Mouse (Mus musculus) midbrain, embryonic 16.5 days (tissue): ENCODE data around the gene Ceacam16. TPM values are rescaled to one million over a fixed set of nuclear protein-coding genes. Genes with fewer than 3 reads are reported as not detected.

Experiments used
- ATAC-seq: fragments of 200-750 bp; cut with Nextera tagmentation; 2 replicates; pipeline ENCODE4 v1.8.0; 2017; ENCODE audit warnings: moderate TSS enrichment
- H3K27ac ChIP-seq: fragments of 300-500 bp; sonication (generic); 2 replicates; pipeline ENCODE4 v1.5.1; 2014; ENCODE audit warnings: mild to moderate bottlenecking, low read length, mixed read lengths
- H3K27me3 ChIP-seq: fragments of 300-500 bp; sonication (generic); 2 replicates; pipeline ENCODE4 v1.6.1; 2014; ENCODE audit warnings: low read depth, low read length, mixed read lengths; ENCODE audit not compliant: control insufficient read depth, insufficient read depth
- H3K36me3 ChIP-seq: fragments of 300-500 bp; sonication (generic); 2 replicates; pipeline ENCODE4 v1.6.1; 2014; ENCODE audit warnings: mild to moderate bottlenecking, low read length, moderate library complexity, mixed read lengths; ENCODE audit not compliant: control insufficient read depth, insufficient read depth
- H3K4me1 ChIP-seq: fragments of 300-500 bp; sonication (generic); 2 replicates; pipeline ENCODE4 v1.6.1; 2014; ENCODE audit warnings: mild to moderate bottlenecking, low read length, mixed read lengths; ENCODE audit not compliant: control insufficient read depth, insufficient read depth
- H3K4me2 ChIP-seq: fragments of 300-500 bp; sonication (generic); 2 replicates; pipeline ENCODE4 v1.6.1; 2014; ENCODE audit warnings: mild to moderate bottlenecking, low read length, mixed read lengths
- H3K4me3 ChIP-seq: fragments of 300-500 bp; sonication (generic); 2 replicates; pipeline ENCODE4 v1.5.1; 2014; ENCODE audit warnings: low read depth, mild to moderate bottlenecking, low read length, moderate library complexity, mixed read lengths
- H3K9ac ChIP-seq: fragments of 300-500 bp; sonication (generic); 2 replicates; pipeline ENCODE4 v1.6.1; 2014; ENCODE audit warnings: low read depth, low read length, mixed read lengths
- H3K9me3 ChIP-seq: fragments of 300-500 bp; sonication (generic); replicated peaks from 2 replicates; pipeline ENCODE4 v1.6.1; 2014; ENCODE audit warnings: mild to moderate bottlenecking, low read length, mixed read lengths; ENCODE audit not compliant: control insufficient read depth, poor library complexity, severe bottlenecking
- WGBS: fragments of 180-500 bp; shearing (Covaris S2); extraction: QIAGEN DNeasy Blood & Tissue Kit; methylation state at CpG from one replicate; pipeline ENCODE4 v1.1.7; 2014; 5-methylcytosine and 5-hydroxymethylcytosine counted together
- polyA plus RNA-seq: library from polyadenylated mRNA; unstranded; fragments of >200 nt; fragmentation: Nextera tagmentation; extraction: Ambion mirVana; gene quantifications from 2 replicates; pipeline ENCODE4 v1.2.1, GENCODE M21; 2015

The Ceacam16 gene
- polyA plus RNA-seq = 1.6 and 1.8 TPM in 2 replicates

DNA sequence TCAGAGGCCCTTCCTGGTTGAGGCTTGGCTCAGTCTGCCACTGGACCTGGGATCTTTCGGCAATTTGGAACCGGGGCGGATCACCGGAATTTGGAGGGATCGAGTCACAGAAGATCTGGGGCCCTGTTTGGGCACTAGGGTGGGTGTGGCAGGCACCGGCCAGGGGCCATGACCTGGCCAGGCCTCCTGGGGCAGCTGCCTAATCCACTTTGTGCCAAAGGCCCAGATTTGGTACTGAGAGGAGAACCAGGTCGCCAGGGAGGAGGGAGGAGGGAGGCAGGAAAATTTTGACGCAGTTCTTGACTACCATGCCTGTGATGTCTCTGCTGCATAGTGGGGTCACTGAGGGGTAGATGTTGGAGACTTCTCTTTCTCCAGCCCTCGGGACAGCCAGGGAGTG, at the start of gene Ceacam16:
Ceacam16 (minus strand) TSS at position 101 of the 400 bp plus-strand sequence.
- no peaks in the 10 kb centered on the region for H3K36me3 ChIP-seq
- H3K27ac ChIP-seq = no peak within 1 kb of the TSS
- no peak for ATAC-seq
- H3K4me3 ChIP-seq = no peak within 1 kb of the TSS
- no peaks in the 10 kb centered on the region for H3K9me3 ChIP-seq
- H3K4me1 ChIP-seq = no peaks in the 10 kb centered on the region
- no peaks in the 10 kb centered on the region for H3K27me3 ChIP-seq
- no peak within 1 kb of the TSS for H3K4me2 ChIP-seq
- H3K9ac ChIP-seq = no peak within 1 kb of the TSS
- WGBS = 83% methylated on average over 9 of the region's 9 CpGs

DNA sequence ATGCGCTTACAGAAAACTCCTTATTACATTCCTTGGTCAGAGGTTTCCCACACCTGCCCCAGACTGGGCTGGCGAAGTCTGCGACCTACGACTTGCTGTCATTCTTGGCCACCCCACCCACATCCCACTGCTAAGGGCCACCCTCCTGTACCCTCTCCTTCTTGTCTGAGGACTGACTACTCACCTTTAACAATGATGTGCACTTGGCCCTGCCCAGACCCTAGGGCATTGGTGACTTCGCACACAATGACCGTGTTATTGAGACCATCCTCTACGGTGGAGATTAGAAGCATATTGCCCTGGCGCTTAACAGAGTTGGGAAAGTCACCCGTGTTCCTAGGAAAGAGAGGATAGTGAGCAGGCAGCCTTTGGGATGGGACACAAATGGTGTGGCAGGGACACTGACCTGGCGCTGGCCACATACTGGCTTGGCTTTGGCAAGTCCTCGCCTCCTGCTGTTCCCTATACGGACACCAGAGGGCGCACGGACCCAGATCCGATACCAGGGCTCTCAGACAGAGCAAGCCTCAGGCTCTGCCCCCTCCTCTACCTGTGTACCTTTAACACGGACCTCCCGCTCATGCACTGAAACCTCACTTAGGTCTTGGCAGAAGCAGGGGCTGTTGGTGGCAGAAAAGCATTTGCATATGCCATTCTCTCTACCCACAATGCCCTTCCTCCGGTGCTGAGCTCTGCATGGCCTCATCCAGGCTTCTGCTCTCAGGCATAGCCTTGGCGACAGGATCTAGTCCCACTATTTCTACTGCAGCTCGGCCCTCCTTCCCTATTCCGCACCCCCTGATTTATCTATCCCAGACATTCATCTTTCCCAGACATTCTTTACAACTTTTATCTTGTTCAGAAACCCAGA, 49.6 kb upstream of the Ceacam16 start:
- 52% methylated on average over 21 of the region's 21 CpGs for WGBS
- no peak overlapping the region for H3K27ac ChIP-seq
- no peaks in the 10 kb centered on the region for H3K27me3 ChIP-seq
- H3K4me3 ChIP-seq = no peak overlapping the region
- no peaks in the 10 kb centered on the region for H3K4me1 ChIP-seq
- no peak overlapping the region for H3K9ac ChIP-seq
- H3K9me3 ChIP-seq = peaks cover 6% of the 10 kb centered on the region
- peaks cover 18% of the 10 kb centered on the region for H3K36me3 ChIP-seq
- ATAC-seq = peak; percentile 83
- no peak overlapping the region for H3K4me2 ChIP-seq

DNA sequence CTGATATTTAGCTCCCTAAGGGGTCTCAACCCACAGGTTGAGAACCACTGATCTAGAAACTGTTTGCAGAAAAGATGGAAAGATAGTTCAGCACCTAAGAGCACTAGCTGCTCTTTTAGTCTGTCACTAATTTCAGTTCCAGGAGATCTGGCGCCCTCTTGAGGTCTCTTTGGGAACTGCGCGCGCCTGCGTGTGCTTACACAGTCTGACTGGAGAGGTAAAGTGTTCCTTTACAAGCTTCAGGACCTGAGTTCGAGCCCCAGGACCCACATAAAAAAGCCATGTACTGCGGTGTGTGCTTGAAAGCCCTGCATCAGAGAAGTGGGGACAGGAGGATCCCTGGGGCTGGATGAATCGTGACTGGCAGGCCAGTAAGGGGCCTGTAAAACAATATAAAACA, 28.8 kb upstream of the Ceacam16 start:
- ATAC-seq = no peak
- no peaks in the 10 kb centered on the region for H3K4me1 ChIP-seq
- no peak overlapping the region for H3K9ac ChIP-seq
- 49% methylated on average over 8 of the region's 8 CpGs for WGBS
- no peaks in the 10 kb centered on the region for H3K36me3 ChIP-seq
- H3K27ac ChIP-seq = no peak overlapping the region
- 0 out of 2 replicates have a peak, but pooled peaks cover 6% of the 10 kb centered on the region for H3K9me3 ChIP-seq
- no peak overlapping the region for H3K4me3 ChIP-seq
- no peaks in the 10 kb centered on the region for H3K27me3 ChIP-seq
- H3K4me2 ChIP-seq = no peak overlapping the region

DNA sequence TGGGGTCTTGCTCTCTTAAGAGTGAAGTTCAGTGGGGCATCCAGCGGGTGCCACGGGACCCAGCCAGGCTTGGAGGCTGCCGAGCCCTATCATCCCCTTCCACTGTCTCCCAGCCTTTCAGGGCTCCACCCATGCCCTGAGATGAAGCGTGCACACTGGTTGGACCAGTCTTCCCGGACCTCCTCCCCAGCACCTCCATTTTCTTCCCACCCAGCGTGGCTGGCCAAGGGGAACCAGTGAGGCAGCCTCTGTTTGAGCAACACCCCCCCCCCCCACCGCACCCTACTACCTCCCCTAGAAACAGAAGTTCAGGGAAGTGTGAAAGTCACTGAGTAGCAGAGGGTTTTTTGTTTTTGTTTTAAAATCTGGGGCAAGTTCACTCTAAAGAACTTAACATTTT, 26.8 kb upstream of the Ceacam16 start, which contains the start of gene Ceacam19:
Ceacam19 (minus strand) TSS at position 117 of the 400 bp plus-strand sequence.
- WGBS = 79% methylated on average over 7 of the region's 7 CpGs
- Histone ChIP-seq H3K36me3 (no peaks in the 10 kb centered on the region), H3K27ac (no peak within 1 kb of the TSS), H3K4me1 (no peaks in the 10 kb centered on the region), H3K27me3 (no peaks in the 10 kb centered on the region), H3K4me2 (no peak within 1 kb of the TSS), H3K9me3 (0 out of 2 replicates have a peak, but pooled peaks cover 6% of the 10 kb centered on the region), H3K4me3 (no peak within 1 kb of the TSS), H3K9ac (no peak within 1 kb of the TSS)
- ATAC-seq = no peak

DNA sequence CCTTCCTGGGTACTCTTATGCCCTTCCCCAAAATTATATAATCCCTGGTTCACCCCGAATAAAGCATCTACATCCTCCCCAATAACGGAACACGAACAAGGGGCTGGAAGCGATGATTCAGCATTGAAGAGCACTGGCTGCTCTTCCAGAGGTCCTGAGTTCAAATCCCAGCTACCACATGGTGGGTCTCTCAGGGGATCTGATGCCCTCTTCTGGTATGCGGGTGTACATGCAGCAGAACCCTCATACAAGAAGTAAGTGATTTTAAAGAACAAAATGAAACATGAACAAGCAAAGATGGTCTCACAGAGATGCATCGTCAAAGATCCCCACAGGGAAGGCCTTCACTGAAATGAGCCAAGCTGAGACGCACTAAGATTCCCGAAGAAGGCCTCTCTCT, 19.7 kb upstream of the Ceacam16 start:
- 86% methylated on average over 8 of the region's 8 CpGs for WGBS
- H3K4me2 ChIP-seq = no peak overlapping the region

DNA sequence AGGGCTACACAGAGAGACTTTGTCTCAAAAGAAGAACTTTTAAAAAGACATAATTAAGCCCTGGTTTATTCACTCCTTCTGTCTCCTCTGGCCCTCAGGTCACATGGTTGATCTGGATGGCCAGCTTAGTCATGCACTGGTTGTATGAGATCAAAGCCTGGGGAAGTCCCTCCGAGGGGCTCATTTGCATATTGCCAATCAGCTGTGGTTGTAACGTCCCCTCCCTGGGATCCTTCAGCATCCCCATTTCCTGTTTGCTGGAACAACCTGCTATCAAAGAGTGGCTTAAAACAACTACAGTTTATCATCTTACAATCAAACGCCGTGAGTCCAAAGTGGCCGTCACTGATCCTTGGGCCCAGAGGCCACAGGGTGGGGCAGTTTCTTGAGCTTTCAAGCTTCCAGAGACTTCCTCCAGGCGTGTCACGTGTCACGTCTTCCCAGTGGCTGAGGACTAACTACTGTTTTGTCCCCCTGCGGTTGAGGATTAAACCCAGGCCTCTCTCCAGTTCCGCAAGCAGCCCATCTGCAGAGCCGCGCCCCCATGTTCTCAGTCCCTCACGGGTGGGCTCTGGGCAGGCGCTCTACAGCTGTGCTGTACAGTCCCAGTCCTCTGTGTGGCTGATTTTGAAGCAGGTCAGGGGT, 15.8 kb upstream of the Ceacam16 start:
- 47% methylated on average over 14 of the region's 14 CpGs for WGBS
- Histone ChIP-seq H3K4me2 (no peak overlapping the region), H3K27ac (no peak overlapping the region), H3K36me3 (no peaks in the 10 kb centered on the region), H3K27me3 (no peaks in the 10 kb centered on the region), H3K4me3 (no peak overlapping the region), H3K4me1 (no peaks in the 10 kb centered on the region), H3K9ac (no peak overlapping the region), H3K9me3 (no peaks in the 10 kb centered on the region; the same call in 1 of the 2 replicates)
- ATAC-seq = 0 out of 2 replicates have a peak, but pooled peaks have one; percentile 16

More for the DNA sequence above, 19.7 kb upstream of the Ceacam16 start:
- no peak overlapping the region for H3K4me3 ChIP-seq
- H3K36me3 ChIP-seq = no peaks in the 10 kb centered on the region
- no peaks in the 10 kb centered on the region for H3K27me3 ChIP-seq
- H3K27ac ChIP-seq = no peak overlapping the region
- H3K4me1 ChIP-seq = no peaks in the 10 kb centered on the region
- no peaks in the 10 kb centered on the region; the same call in 1 of the 2 replicates for H3K9me3 ChIP-seq
- ATAC-seq = no peak
- H3K9ac ChIP-seq = no peak overlapping the region

DNA sequence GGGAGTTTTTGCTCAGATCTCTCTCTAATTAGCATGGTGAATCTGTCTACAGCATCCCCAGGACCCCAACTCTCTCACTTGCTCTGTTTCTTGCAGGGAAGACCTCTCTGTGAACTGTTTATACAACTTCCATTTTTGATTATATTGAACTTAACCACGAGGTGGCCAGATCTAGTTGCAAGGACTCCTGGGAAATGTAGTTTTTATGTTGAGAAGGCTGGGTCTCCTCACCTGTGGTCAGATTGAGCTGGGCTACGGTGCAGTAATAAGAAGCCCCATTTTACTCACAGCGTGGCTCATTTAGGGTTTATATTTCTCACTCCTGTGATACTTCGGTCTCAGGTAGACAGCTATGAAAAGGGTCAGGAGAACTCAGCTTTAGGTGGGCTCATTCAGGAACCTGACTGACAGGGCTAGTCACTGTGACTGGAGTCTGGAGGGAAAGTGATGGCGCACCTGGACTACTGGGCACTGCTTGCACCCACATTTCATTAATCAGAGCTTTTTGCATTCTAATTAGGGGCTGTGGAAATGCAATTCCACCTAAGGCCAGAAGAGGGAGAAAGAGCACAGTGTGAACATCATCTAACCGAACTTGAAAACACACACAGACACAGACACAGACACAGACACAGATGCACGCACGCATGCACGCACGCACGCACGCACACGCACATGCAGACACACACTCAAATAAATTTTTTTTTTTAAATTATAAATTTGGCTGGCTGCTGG, 15.0 kb upstream of the Ceacam16 start:
- Histone ChIP-seq H3K4me2 (no peak overlapping the region), H3K9me3 (no peaks in the 10 kb centered on the region; the same call in 1 of the 2 replicates), H3K4me3 (no peak overlapping the region), H3K27ac (no peak overlapping the region), H3K4me1 (no peaks in the 10 kb centered on the region), H3K27me3 (no peaks in the 10 kb centered on the region), H3K36me3 (no peaks in the 10 kb centered on the region), H3K9ac (no peak overlapping the region)
- ATAC-seq = peak; percentile 59
- 56% methylated on average over 13 of the region's 13 CpGs for WGBS

DNA sequence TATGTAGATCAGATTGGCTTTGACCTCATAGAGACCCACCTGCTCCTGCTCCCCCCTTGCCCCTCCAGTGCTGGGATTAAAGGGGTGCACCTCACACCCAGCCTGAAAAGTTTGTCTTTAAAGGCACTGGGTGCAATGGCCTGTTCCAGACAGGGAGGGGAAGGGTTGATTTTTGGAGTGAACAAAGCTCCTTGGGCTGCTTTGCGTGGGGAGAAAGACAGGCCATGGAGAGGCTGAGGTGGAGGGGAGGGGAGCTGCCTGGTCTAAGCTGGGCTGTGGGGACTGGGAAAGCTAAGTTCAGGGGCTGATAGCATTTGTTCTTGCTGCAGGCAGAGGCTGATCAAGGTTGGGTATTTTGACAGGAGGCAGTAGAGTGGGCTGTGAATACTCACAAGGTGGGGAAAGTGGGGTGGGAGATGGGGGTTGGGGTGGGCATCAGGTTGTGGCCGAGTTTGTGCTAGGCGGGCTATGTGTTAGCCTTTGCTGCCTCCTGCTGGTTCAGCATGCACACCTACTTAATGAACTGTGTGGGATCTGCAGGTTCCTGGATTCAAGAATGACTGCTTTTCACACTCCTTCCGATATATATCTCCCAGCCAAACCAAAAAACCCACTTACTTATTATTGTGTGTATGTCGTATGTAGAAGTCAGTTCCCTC, 11.0 kb upstream of the Ceacam16 start:
- Histone ChIP-seq H3K27me3 (no peaks in the 10 kb centered on the region), H3K9ac (no peak overlapping the region), H3K4me3 (no peak overlapping the region), H3K9me3 (no peaks in the 10 kb centered on the region; the same call in 1 of the 2 replicates), H3K4me1 (no peaks in the 10 kb centered on the region), H3K36me3 (no peaks in the 10 kb centered on the region), H3K4me2 (no peak overlapping the region), H3K27ac (no peak overlapping the region)
- WGBS = 42% methylated on average over 5 of the region's 5 CpGs
- no peak for ATAC-seq
